Mouse (Mus musculus) liver, postnatal 0 days (tissue): ENCODE data around the gene Krba1. TPM values are rescaled to one million over a fixed set of nuclear protein-coding genes. Genes with fewer than 3 reads are reported as not detected.

ENCODE experiments used
- ATAC-seq: fragments of 200-750 bp; cut with Nextera tagmentation; 2 replicates; pipeline ENCODE4 v1.8.0; 2017; ENCODE audit warnings: mild to moderate bottlenecking, moderate library complexity
- DNase-seq: peaks from one replicate; pipeline ENCODE4 v3.0.0-alpha.2; 2016
- H3K27ac ChIP-seq: fragments of 300-500 bp; sonication (generic); 2 replicates; pipeline ENCODE4 v1.5.1; 2014; ENCODE audit warnings: antibody characterized with exemption, moderate library complexity, mild to moderate bottlenecking, low read depth
- H3K27me3 ChIP-seq: fragments of 300-500 bp; sonication (generic); 2 replicates; pipeline ENCODE4 v1.6.1; 2014; ENCODE audit warnings: low read length, control low read depth, mixed read lengths; ENCODE audit not compliant: insufficient read depth
- H3K36me3 ChIP-seq: fragments of 300-500 bp; sonication (generic); replicated peaks from 2 replicates; pipeline ENCODE4 v1.6.1; 2014; ENCODE audit warnings: mild to moderate bottlenecking, control low read depth, low read length, moderate library complexity, mixed read lengths; ENCODE audit not compliant: insufficient read depth
- H3K4me1 ChIP-seq: fragments of 300-500 bp; sonication (generic); 2 replicates; pipeline ENCODE4 v1.6.1; 2014; ENCODE audit warnings: antibody characterized with exemption, mild to moderate bottlenecking, control low read depth; ENCODE audit not compliant: insufficient read depth
- H3K4me2 ChIP-seq: fragments of 300-500 bp; sonication (generic); 2 replicates; pipeline ENCODE4 v1.6.1; 2014; ENCODE audit warnings: low read depth, mild to moderate bottlenecking, low read length, moderate library complexity, mixed read lengths
- H3K4me3 ChIP-seq: fragments of 300-500 bp; sonication (generic); 2 replicates; pipeline ENCODE4 v1.5.1; 2014; ENCODE audit warnings: low read depth, low read length
- H3K9ac ChIP-seq: fragments of 300-500 bp; sonication (generic); replicated peaks from 2 replicates; pipeline ENCODE4 v1.6.1; 2014; ENCODE audit warnings: mild to moderate bottlenecking, moderate library complexity
- H3K9me3 ChIP-seq: fragments of 300-500 bp; sonication (generic); 2 replicates; pipeline ENCODE4 v1.6.1; 2016; ENCODE audit warnings: mild to moderate bottlenecking, control low read depth, low read length, mixed read lengths
- CTCF ChIP-seq: sonication (generic); IDR thresholded peaks from 2 replicates; pipeline ENCODE4 v1.5.1; 2016; ENCODE audit warnings: antibody characterized with exemption, low read depth
- EP300 ChIP-seq: IDR thresholded peaks from 2 replicates; pipeline ENCODE4 v1.6.1; 2016; ENCODE audit warnings: antibody characterized with exemption, low read depth, mild to moderate bottlenecking
- WGBS: fragments of 180-500 bp; shearing (Covaris S2); extraction: QIAGEN DNeasy Blood & Tissue Kit; methylation state at CpG from one replicate; pipeline ENCODE4 v1.1.7; 2014; ENCODE audit not compliant: insufficient replicate concordance; 5-methylcytosine and 5-hydroxymethylcytosine counted together
- polyA plus RNA-seq: library from polyadenylated mRNA; unstranded; fragments of >200 nt; fragmentation: Nextera tagmentation; extraction: Ambion mirVana; gene quantifications from 2 replicates; pipeline ENCODE4 v1.2.1, GENCODE M21; 2015

The Krba1 gene
- polyA plus RNA-seq, 1 experiment from 2014 or later: 1.9 TPM

GRCm38 (mm10) chr6:48430748-48431147 is 35.4 kb downstream of the Krba1 start:
- no peak for ATAC-seq
- no peak overlapping the region for H3K27ac ChIP-seq
- no peaks in the 10 kb centered on the region for H3K36me3 ChIP-seq
- peaks cover 19% of the 10 kb centered on the region for H3K4me1 ChIP-seq
- no peak overlapping the region for H3K4me3 ChIP-seq
- H3K9ac ChIP-seq: no peak overlapping the region
- H3K9me3 ChIP-seq: no peaks in the 10 kb centered on the region
- WGBS: 67% methylated on average over 5 of the region's 5 CpGs
- no peak for DNase-seq
- no peak overlapping the region for H3K4me2 ChIP-seq
- TF ChIP-seq EP300: no peak
- no peak for TF ChIP-seq CTCF
- no peaks in the 10 kb centered on the region for H3K27me3 ChIP-seq

- H3K9ac ChIP-seq: no peak overlapping the region
- WGBS: 46% methylated on average over 12 of the region's 12 CpGs
- ATAC-seq (no peak), DNase-seq (no peak)
- no peaks in the 10 kb centered on the region for H3K27me3 ChIP-seq
- H3K4me3 ChIP-seq: no peak overlapping the region
- TF ChIP-seq EP300 (no peak), CTCF (no peak)
- H3K9me3 ChIP-seq: no peaks in the 10 kb centered on the region
- H3K27ac ChIP-seq: no peak overlapping the region
- H3K36me3 ChIP-seq: 0 out of 2 replicates have a peak, but pooled peaks cover 2% of the 10 kb centered on the region
- peaks cover 23% of the 10 kb centered on the region for H3K4me1 ChIP-seq
- H3K4me2 ChIP-seq: no peak overlapping the region
Observed at GRCm38 (mm10) chr6:48432893-48433816, 37.8 kb downstream of the Krba1 start.

- H3K27me3 ChIP-seq: 0 out of 2 replicates have a peak, but pooled peaks cover 2% of the 10 kb centered on the region
- H3K4me2 ChIP-seq: no peak overlapping the region
- no peak overlapping the region for H3K4me3 ChIP-seq
- ATAC-seq (peak; percentile 93), DNase-seq (no peak)
- H3K9me3 ChIP-seq: no peaks in the 10 kb centered on the region
- peaks cover 10% of the 10 kb centered on the region for H3K36me3 ChIP-seq
- peak overlapping the region; percentile 59 for H3K27ac ChIP-seq
- peaks cover 14% of the 10 kb centered on the region for H3K4me1 ChIP-seq
- TF ChIP-seq EP300 (no peak), CTCF (no peak)
- no peak overlapping the region for H3K9ac ChIP-seq
- 48% methylated on average over 6 of the region's 6 CpGs for WGBS
Observed at GRCm38 (mm10) chr6:48434651-48435050, 39.3 kb downstream of the Krba1 start.

- WGBS: 44% methylated on average over 5 of the region's 5 CpGs
- Histone ChIP-seq H3K4me1 (peaks cover 14% of the 10 kb centered on the region), H3K36me3 (peaks cover 10% of the 10 kb centered on the region), H3K4me2 (no peak overlapping the region), H3K27ac (peak overlapping the region; percentile 48; the same call in 1 of the 2 replicates), H3K27me3 (0 out of 2 replicates have a peak, but pooled peaks cover 2% of the 10 kb centered on the region), H3K9ac (no peak overlapping the region), H3K9me3 (no peaks in the 10 kb centered on the region), H3K4me3 (no peak overlapping the region)
- peak; percentile 32 for ATAC-seq
- TF ChIP-seq EP300 (no peak), CTCF (no peak)
- DNase-seq: no peak
Observed at GRCm38 (mm10) chr6:48435111-48435510, 39.7 kb downstream of the Krba1 start.

GRCm38 (mm10) chr6:48435706-48436349 is 40.4 kb downstream of the Krba1 start:
- ATAC-seq (no peak), DNase-seq (no peak)
- Histone ChIP-seq H3K4me2 (no peak overlapping the region), H3K36me3 (peaks cover 11% of the 10 kb centered on the region), H3K27ac (no peak overlapping the region), H3K4me1 (peaks cover 14% of the 10 kb centered on the region), H3K9me3 (no peaks in the 10 kb centered on the region), H3K9ac (no peak overlapping the region), H3K4me3 (no peak overlapping the region), H3K27me3 (0 out of 2 replicates have a peak, but pooled peaks cover 2% of the 10 kb centered on the region)
- 73% methylated on average over 5 of the region's 5 CpGs for WGBS
- no peak for TF ChIP-seq EP300
- TF ChIP-seq CTCF: no peak
